Mouse (Mus musculus) intestine, postnatal 0 days (tissue): ENCODE results near the gene Nup50. TPM values are rescaled to one million over a fixed set of nuclear protein-coding genes. Genes with fewer than 3 reads are reported as not detected.

ENCODE experiments used
- ATAC-seq: fragments of 200-750 bp; cut with Nextera tagmentation; 2 replicates; pipeline ENCODE4 v1.8.0; 2017; ENCODE audit warnings: mild to moderate bottlenecking, moderate TSS enrichment, moderate library complexity
- H3K27ac ChIP-seq: fragments of 300-500 bp; sonication (generic); 2 replicates; pipeline ENCODE4 v1.5.1; 2014; ENCODE audit warnings: mild to moderate bottlenecking, low read depth, low read length, moderate library complexity
- H3K27me3 ChIP-seq: fragments of 300-500 bp; sonication (generic); replicated peaks from 2 replicates; pipeline ENCODE4 v1.6.1; 2014; ENCODE audit warnings: low read length, mixed read lengths; ENCODE audit not compliant: control insufficient read depth, insufficient read depth
- H3K36me3 ChIP-seq: fragments of 300-500 bp; sonication (generic); 2 replicates; pipeline ENCODE4 v1.6.1; 2014; ENCODE audit warnings: mild to moderate bottlenecking, moderate library complexity; ENCODE audit not compliant: control insufficient read depth, insufficient read depth
- H3K4me1 ChIP-seq: fragments of 300-500 bp; sonication (generic); replicated peaks from 2 replicates; pipeline ENCODE4 v1.6.1; 2014; ENCODE audit warnings: antibody characterized with exemption, low read length, mixed read lengths; ENCODE audit not compliant: control insufficient read depth, insufficient read depth
- H3K4me2 ChIP-seq: fragments of 300-500 bp; sonication (generic); replicated peaks from 2 replicates; pipeline ENCODE4 v1.6.1; 2014; ENCODE audit warnings: low read depth, mild to moderate bottlenecking, moderate library complexity
- H3K4me3 ChIP-seq: fragments of 300-500 bp; sonication (generic); 2 replicates; pipeline ENCODE4 v1.5.1; 2014; ENCODE audit warnings: low read depth, low read length
- H3K9ac ChIP-seq: fragments of 300-500 bp; sonication (generic); 2 replicates; pipeline ENCODE4 v1.6.1; 2014; ENCODE audit warnings: mild to moderate bottlenecking, low read depth, low read length
- H3K9me3 ChIP-seq: fragments of 300-500 bp; sonication (generic); 2 replicates; pipeline ENCODE4 v1.6.1; 2016; ENCODE audit warnings: mixed run types; ENCODE audit not compliant: control insufficient read depth
- CTCF ChIP-seq: sonication (generic); IDR thresholded peaks from 2 replicates; pipeline ENCODE4 v1.5.1; 2016; ENCODE audit warnings: low read depth, mild to moderate bottlenecking, control low read depth, antibody characterized with exemption, moderate library complexity
- WGBS: fragments of 180-500 bp; shearing (Covaris S2); extraction: QIAGEN DNeasy Blood & Tissue Kit; methylation state at CpG from one replicate; pipeline ENCODE4 v1.1.7; 2014; 5-methylcytosine and 5-hydroxymethylcytosine counted together
- polyA plus RNA-seq: library from polyadenylated mRNA; unstranded; fragments of >200 nt; fragmentation: Nextera tagmentation; extraction: Ambion mirVana; gene quantifications from 2 replicates; pipeline ENCODE4 v1.2.1, GENCODE M21; 2015

Gene Nup50
- polyA plus RNA-seq, 1 experiment from 2014 or later: 21.0 TPM

GRCm38 (mm10) chr15:84944319-84944718 is 21.1 kb downstream of the Nup50 start:
- H3K4me2 ChIP-seq: no peak overlapping the region
- peaks cover 42% of the 10 kb centered on the region for H3K36me3 ChIP-seq
- H3K27me3 ChIP-seq: no peaks in the 10 kb centered on the region
- no peak for ATAC-seq
- no peak overlapping the region for H3K4me3 ChIP-seq
- no peaks in the 10 kb centered on the region for H3K9me3 ChIP-seq
- H3K4me1 ChIP-seq: no peaks in the 10 kb centered on the region
- no peak for TF ChIP-seq CTCF
- H3K27ac ChIP-seq: no peak overlapping the region
- 80% methylated on average over 5 of the region's 5 CpGs for WGBS
- no peak overlapping the region for H3K9ac ChIP-seq

- Histone ChIP-seq H3K27me3 (no peaks in the 10 kb centered on the region), H3K4me2 (no peak overlapping the region), H3K36me3 (peaks cover 65% of the 10 kb centered on the region), H3K4me3 (no peak overlapping the region), H3K9ac (no peak overlapping the region), H3K9me3 (no peaks in the 10 kb centered on the region), H3K4me1 (no peaks in the 10 kb centered on the region), H3K27ac (no peak overlapping the region)
- ATAC-seq: no peak
- 91% methylated on average over 13 of the region's 14 CpGs for WGBS
- TF ChIP-seq CTCF: no peak
Measured at GRCm38 (mm10) chr15:84948990-84949389, 25.8 kb downstream of the Nup50 start.

- no peak overlapping the region for H3K9ac ChIP-seq
- H3K9me3 ChIP-seq: no peaks in the 10 kb centered on the region
- H3K27ac ChIP-seq: no peak overlapping the region
- peaks cover 73% of the 10 kb centered on the region for H3K36me3 ChIP-seq
- no peak for ATAC-seq
- H3K4me1 ChIP-seq: no peaks in the 10 kb centered on the region
- no peak for TF ChIP-seq CTCF
- H3K4me3 ChIP-seq: no peak overlapping the region
- H3K27me3 ChIP-seq: no peaks in the 10 kb centered on the region
- no peak overlapping the region for H3K4me2 ChIP-seq
- WGBS: 88% methylated on average over 4 of the region's 4 CpGs
Measured at GRCm38 (mm10) chr15:84950053-84950452, 26.8 kb downstream of the Nup50 start.

- ATAC-seq: no peak
- no peak overlapping the region for H3K4me3 ChIP-seq
- H3K4me2 ChIP-seq: no peak overlapping the region
- no peak overlapping the region for H3K27ac ChIP-seq
- no peak overlapping the region for H3K9ac ChIP-seq
- no peaks in the 10 kb centered on the region for H3K27me3 ChIP-seq
- 90% methylated on average over 11 of the region's 11 CpGs for WGBS
- H3K9me3 ChIP-seq: no peaks in the 10 kb centered on the region
- TF ChIP-seq CTCF: no peak
- H3K4me1 ChIP-seq: no peaks in the 10 kb centered on the region
- H3K36me3 ChIP-seq: peaks cover 81% of the 10 kb centered on the region
Measured at GRCm38 (mm10) chr15:84953259-84953658, 30.0 kb downstream of the Nup50 start.

GRCm38 (mm10) chr15:84957851-84958250 is 34.6 kb downstream of the Nup50 start:
- Histone ChIP-seq H3K27me3 (no peaks in the 10 kb centered on the region), H3K4me1 (no peaks in the 10 kb centered on the region), H3K4me3 (no peak overlapping the region), H3K36me3 (peaks cover 40% of the 10 kb centered on the region), H3K9me3 (no peaks in the 10 kb centered on the region), H3K9ac (no peak overlapping the region), H3K27ac (no peak overlapping the region), H3K4me2 (no peak overlapping the region)
- WGBS: 51% methylated on average over 3 of the region's 3 CpGs
- no peak for TF ChIP-seq CTCF
- no peak for ATAC-seq

GRCm38 (mm10) chr15:84958331-84958730 is 35.1 kb downstream of the Nup50 start:
- H3K36me3 ChIP-seq: peaks cover 35% of the 10 kb centered on the region

GRCm38 (mm10) chr15:84959891-84960290 is 36.7 kb downstream of the Nup50 start:
- 79% methylated on average over 6 of the region's 6 CpGs for WGBS

More at GRCm38 (mm10) chr15:84958331-84958730, 35.1 kb downstream of the Nup50 start:
- H3K4me2 ChIP-seq: no peak overlapping the region
- no peak overlapping the region for H3K9ac ChIP-seq
- no peaks in the 10 kb centered on the region for H3K9me3 ChIP-seq
- ATAC-seq: no peak
- no peak overlapping the region for H3K27ac ChIP-seq
- no peak for TF ChIP-seq CTCF
- 99% methylated on average over 3 of the region's 3 CpGs for WGBS
- no peaks in the 10 kb centered on the region for H3K4me1 ChIP-seq
- H3K27me3 ChIP-seq: no peaks in the 10 kb centered on the region
- H3K4me3 ChIP-seq: no peak overlapping the region

More at GRCm38 (mm10) chr15:84959891-84960290, 36.7 kb downstream of the Nup50 start:
- H3K27ac ChIP-seq: no peak overlapping the region; the same call in 1 of the 2 replicates
- no peak overlapping the region for H3K4me3 ChIP-seq
- H3K36me3 ChIP-seq: peaks cover 23% of the 10 kb centered on the region
- no peaks in the 10 kb centered on the region for H3K9me3 ChIP-seq
- no peaks in the 10 kb centered on the region for H3K27me3 ChIP-seq
- no peak overlapping the region for H3K4me2 ChIP-seq
- no peak overlapping the region for H3K9ac ChIP-seq
- no peak for TF ChIP-seq CTCF
- H3K4me1 ChIP-seq: no peaks in the 10 kb centered on the region
- ATAC-seq: no peak
